Mouse (Mus musculus) embryonic fibroblast, embryonic 13.5 days (primary cell): Measurements from ENCODE around the gene Sh3bgrl.

Source experiments
- CTCF ChIP-seq: IDR thresholded peaks from 2 replicates; pipeline ENCODE4 v1.5.1; 2011; ENCODE audit warnings: mild to moderate bottlenecking, control low read depth, low read length, moderate library complexity, borderline replicate concordance; ENCODE audit not compliant: insufficient read depth
- POLR2A ChIP-seq: IDR thresholded peaks from 2 replicates; pipeline ENCODE4 v1.6.1; 2011; ENCODE audit warnings: low read depth, mild to moderate bottlenecking, control low read depth, low read length, moderate library complexity

- TF ChIP-seq CTCF (no peak), POLR2A (no peak)
Observed at GRCm38 (mm10) chrX:109122670-109123069, 27.5 kb downstream of the Sh3bgrl start.
